Mouse (Mus musculus) testis, adult 2 months (tissue): ENCODE measurements around the gene Best1. TPM values are rescaled to one million over a fixed set of nuclear protein-coding genes. Genes with fewer than 3 reads are reported as not detected.

Experiments
- H3K27ac ChIP-seq: fragments of 200-500 bp; 2 replicates; pipeline ENCODE4 v1.5.1; 2012; ENCODE audit warnings: low read depth, low read length; ENCODE audit not compliant: control insufficient read depth, insufficient read depth
- H3K27me3 ChIP-seq: fragments of 200-500 bp; 2 replicates; pipeline ENCODE4 v1.6.1; 2012; ENCODE audit warnings: mild to moderate bottlenecking, low read length, moderate library complexity; ENCODE audit not compliant: control insufficient read depth, insufficient read depth
- H3K36me3 ChIP-seq: fragments of 200-500 bp; 2 replicates; pipeline ENCODE4 v1.6.1; 2012; ENCODE audit warnings: mild to moderate bottlenecking, low read length; ENCODE audit not compliant: control insufficient read depth, insufficient read depth
- H3K4me1 ChIP-seq: fragments of 200-500 bp; 2 replicates; pipeline ENCODE4 v1.6.1; 2012; ENCODE audit warnings: low read length; ENCODE audit not compliant: control insufficient read depth, insufficient read depth
- H3K4me3 ChIP-seq: fragments of 200-500 bp; 2 replicates; pipeline ENCODE4 v1.5.1; 2012; ENCODE audit warnings: low read depth, mild to moderate bottlenecking, low read length, moderate library complexity, mixed read lengths; ENCODE audit not compliant: control insufficient read depth
- CTCF ChIP-seq: fragments of 200-500 bp; IDR thresholded peaks from 2 replicates; pipeline ENCODE4 v1.5.1; 2012; ENCODE audit warnings: low read depth, mild to moderate bottlenecking, inconsistent platforms, low read length, moderate library complexity; ENCODE audit not compliant: control insufficient read depth, insufficient read depth, insufficient replicate concordance
- POLR2A ChIP-seq: fragments of 200-500 bp; IDR thresholded peaks from 2 replicates; pipeline ENCODE4 v1.6.1; 2012; ENCODE audit warnings: low read depth, mild to moderate bottlenecking, inconsistent platforms, low read length, moderate library complexity; ENCODE audit not compliant: control insufficient read depth
- polyA plus RNA-seq: library from polyadenylated mRNA; depleted of rRNA; stranded (reverse); fragments of >200 nt; gene quantifications from 2 replicates; pipeline ENCODE4 v1.2.3, GENCODE M21; 2012; rRNA removed

Gene Best1
- polyA plus RNA-seq, 1 experiment, result 362 TPM

- Histone ChIP-seq H3K4me3 (no peak overlapping the region), H3K27me3 (no peaks in the 10 kb centered on the region)
- TF ChIP-seq POLR2A (no peak), CTCF (no peak)
Observed at GRCm38 (mm10) chr19:9936579-9936978, 64.9 kb downstream of the Best1 start.

More at GRCm38 (mm10) chr19:9936579-9936978, 64.9 kb downstream of the Best1 start:
- no peaks in the 10 kb centered on the region for H3K36me3 ChIP-seq
- no peak overlapping the region for H3K27ac ChIP-seq
- H3K4me1 ChIP-seq, result 0 out of 2 replicates have a peak, but pooled peaks cover 3% of the 10 kb centered on the region

Other genes with a start within 250 kb of the Best1 start
- gene Scgb2a2, start 154.1 kb downstream of the Best1 start, polyA plus RNA-seq, result not detected in 2 replicates
- 23.1 and 26.8 TPM in 2 replicates for gene Incenp, start 102.1 kb downstream of the Best1 start, polyA plus RNA-seq
- gene Fth1, start 21.0 kb downstream of the Best1 start, polyA plus RNA-seq, result 268 and 313 TPM in 2 replicates
- 362 and 384 TPM in 2 replicates for gene Rab3il1, start within 50 bp of the Best1 start, polyA plus RNA-seq
- gene Fads3, start 39.9 kb upstream of the Best1 start, polyA plus RNA-seq, result 7.6 and 12.0 TPM in 2 replicates
- 91.5 and 97.5 TPM in 2 replicates for gene Fads2, start 100.1 kb upstream of the Best1 start, polyA plus RNA-seq
- gene Fads1, start 181.3 kb upstream of the Best1 start, polyA plus RNA-seq, result 32.6 and 35.4 TPM in 2 replicates
- gene Tmem258, start 202.4 kb upstream of the Best1 start, polyA plus RNA-seq, result 329 and 331 TPM in 2 replicates
- 28.7 and 29.7 TPM in 2 replicates for gene Fen1, start 202.5 kb upstream of the Best1 start, polyA plus RNA-seq
- gene Myrf, start 239.1 kb upstream of the Best1 start, polyA plus RNA-seq, result 3.2 and 3.9 TPM in 2 replicates